Mouse (Mus musculus): ENCODE data around the gene Tfap4.

Tfap4 gene

GRCm38 (mm10) chr16:4517906-4518305 lies 41.7 kb downstream of the Tfap4 start:
- DNase-seq: no peak

DNA sequence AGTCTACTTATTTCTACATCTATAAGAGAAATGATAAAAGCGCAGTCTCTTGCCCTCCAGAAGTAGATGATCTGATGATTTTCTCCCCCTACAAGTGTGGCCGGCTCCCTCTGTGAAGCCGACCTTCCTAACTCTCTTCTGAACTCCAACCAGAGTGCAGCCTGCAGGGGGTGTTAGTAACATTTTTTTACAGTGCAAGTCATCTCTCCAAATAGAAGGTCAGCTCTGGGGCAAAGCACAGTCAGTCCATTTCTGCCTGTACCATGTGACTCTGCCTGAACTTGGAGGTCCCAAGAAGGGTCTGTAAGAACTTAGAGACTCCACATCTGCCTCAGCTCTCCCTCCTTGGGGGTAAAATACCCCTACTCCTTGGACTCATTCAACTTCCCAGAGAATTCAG lies 45.3 kb downstream of the Tfap4 start:
- no peak for DNase-seq

DNA sequence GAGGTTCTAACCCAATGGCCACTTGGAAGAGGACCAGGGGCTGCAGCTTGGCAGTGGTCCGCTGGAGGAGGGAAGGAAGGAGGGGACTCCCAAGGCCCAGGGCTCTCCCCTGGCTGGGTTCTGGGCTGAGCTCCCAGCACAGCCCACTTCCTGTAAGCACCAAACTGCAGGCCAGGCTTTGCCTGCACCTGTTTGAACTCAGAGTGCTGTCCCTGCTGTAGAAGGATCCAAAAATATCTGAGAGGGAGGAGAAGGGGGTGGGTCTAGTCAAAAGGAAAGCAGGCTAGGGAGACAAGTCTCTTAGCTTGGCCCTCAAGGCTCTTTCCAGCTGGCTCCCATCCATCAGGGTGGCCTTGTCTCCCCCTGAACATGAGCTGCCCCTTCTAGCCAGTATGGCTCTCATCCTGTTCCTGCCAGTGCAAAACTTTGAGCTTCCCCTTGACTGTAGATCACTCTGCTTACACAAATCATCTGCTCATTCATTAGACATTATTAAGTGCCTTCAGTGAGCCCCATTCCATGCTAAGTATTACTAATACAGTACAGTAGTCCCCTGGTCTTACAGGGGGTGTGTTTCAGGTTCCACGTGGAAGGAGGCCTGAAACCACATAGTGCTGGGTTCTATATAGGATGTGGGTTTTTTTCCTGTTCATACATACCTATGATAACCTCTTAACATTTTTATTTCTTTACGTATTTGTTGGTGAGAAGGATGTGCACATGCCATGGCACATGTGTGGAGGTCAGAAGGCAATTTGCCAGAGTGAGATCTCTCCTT lies 46.8 kb downstream of the Tfap4 start:
- no peak for DNase-seq

GRCm38 (mm10) chr16:4511371-4511770 lies 48.3 kb downstream of the Tfap4 start:
- DNase-seq: no peak

GRCm38 (mm10) chr16:4506181-4506580 lies 53.5 kb downstream of the Tfap4 start:
- DNase-seq: no peak

DNA sequence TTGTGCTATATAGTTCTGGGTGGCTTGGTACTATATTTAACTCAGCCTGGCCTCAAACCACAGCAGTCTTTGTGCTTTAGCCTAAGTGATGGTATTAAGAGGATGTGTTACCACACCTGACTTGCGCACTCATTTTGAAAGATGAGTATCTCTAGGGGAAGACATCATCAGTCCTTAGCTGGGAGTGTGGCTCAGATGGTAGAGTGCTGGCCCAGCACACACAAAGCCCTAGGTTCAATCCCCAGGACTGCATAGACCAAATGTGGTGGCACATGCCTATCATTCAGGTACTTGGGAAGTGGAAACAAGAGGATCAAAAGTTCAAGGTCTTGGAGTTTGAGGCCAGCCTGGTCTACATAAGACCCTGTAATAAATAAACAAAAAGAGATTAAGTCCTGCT lies 56.2 kb downstream of the Tfap4 start:
- DNase-seq: no peak

DNA sequence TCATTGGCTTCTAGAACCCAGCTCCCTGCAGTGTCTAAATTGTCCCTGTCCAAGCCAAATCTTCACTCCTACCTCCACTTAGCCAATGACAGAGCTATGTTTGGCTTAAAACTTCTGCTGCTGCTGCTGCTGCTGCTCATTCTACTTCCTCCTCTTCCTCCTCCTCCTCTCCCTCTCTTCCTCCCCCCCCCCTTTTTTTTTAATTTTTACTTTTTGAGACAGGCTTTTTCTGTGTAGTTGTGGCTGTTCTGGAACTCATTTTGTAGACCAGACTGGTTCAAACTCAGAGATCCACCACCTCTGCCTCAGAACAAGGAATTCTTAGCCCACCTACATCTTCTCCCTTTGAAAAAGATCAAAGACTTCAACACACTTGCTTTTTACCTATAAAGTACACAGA lies 57.1 kb downstream of the Tfap4 start:
- DNase-seq: no peak

DNA sequence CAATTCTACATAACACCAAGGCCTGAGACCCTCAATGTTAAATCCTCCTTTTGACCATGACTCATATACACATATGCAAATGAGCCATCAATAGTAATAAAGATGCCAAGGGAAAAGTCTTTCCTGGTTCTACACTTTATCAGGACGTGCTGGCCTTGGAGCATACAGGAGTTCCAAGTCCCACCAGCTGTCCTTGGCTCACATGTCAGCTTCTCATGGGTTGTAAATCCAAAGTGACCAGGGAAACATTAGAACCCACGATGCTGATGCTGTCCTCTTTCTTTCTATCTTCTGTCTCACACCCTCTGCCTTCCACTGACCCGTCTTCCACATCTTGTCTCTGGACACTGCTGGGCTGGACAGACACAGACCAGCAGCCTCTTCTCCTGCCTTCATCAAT lies 58.0 kb downstream of the Tfap4 start:
- DNase-seq: no peak

DNA sequence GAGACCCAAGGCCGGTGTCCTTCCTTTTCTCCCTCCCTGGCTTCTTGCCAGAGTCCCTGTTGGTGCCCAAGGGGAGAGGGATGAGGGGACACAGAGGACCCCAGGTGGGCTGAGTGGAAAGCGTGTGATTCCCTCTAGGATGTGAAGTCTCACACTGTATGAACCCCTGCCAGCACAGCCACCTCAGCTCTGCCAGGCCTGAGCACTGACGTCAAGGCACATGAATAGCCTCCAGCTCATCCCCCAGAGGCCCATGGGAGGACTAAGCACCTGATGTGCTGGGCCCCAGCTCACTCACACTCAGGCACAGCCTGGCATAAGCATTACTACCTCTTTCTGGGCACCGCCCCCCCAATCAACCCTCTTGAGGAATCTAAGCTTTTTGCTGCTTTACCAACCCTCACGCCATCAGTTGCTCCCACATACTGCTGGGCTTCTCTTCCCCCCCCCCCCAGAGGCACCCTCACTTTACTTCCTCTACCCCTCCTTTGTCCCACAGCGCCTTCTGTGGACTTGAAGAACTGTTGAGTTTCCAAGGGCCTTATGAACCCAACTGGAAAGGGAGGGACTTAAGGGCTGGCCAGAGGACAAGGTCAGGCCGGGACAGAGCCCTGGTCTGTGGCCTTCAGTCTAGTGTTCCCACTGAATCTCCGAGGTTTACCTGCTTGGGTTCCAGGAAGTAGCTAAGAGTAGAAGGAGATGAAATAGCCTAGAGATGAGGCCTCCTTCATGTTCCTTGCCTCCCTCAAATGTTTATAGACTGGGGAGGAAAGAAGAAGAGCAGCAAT lies 58.9 kb downstream of the Tfap4 start:
- DNase-seq: no peak

GRCm38 (mm10) chr16:4497762-4498607 lies 61.7 kb downstream of the Tfap4 start:
- no peak for DNase-seq

DNA sequence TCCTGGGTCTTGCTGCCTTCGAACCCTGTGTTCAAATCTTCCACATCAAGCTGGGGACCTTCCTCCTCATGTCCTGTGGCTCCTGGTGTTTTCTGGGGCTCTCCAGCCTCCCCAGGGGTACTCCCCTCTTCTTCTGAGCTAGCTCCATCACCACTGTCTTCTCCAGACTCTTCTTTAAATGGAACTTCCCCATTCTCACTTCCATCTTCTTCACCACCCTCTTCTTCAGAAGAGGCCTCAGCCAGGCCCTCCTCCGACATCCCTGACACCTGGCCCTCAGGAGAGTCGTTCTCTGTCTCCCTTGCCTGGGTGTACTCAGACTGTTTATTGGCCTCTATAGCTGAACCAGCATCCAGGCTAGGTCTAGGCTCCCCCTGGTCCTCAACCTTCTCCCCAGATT lies 63.2 kb downstream of the Tfap4 start:
- DNase-seq: no peak

GRCm38 (mm10) chr16:4495861-4496260 lies 63.8 kb downstream of the Tfap4 start:
- peak; percentile 23 for DNase-seq
